Comparison of ENCODE assay signal across 11 mouse cellular contexts in the genomic region with DNA sequence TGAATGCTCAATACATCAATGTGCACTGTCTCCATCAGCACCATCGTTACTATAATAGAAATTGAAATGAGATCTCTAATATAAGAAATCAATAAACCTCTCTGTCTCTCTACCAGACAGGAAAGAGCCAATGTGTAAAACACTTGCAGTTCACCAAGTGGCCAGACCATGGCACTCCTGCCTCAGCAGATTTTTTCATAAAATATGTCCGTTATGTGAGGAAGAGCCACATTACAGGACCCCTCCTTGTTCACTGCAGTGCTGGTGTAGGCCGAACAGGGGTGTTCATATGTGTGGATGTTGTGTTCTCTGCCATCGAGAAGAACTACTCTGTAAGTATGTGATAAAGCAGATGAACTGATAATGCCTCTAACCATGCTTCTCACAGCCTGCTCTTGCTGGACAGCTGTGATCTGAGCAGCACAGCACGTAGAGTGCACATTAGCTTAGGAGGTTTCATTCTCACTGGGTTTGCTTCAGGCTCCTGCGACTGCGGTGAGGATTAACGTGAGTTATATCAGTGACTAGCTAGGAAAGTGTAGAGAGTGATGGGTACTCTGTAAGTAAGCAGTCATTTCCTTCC. TPM values are rescaled to one million over a fixed set of nuclear protein-coding genes. Genes with fewer than 3 reads are reported as not detected.
DNase-seq lines count a peak whose midpoint lies in the region; ATAC-seq and TF ChIP-seq lines count a peak whose summit lies in the region.
"Had no signal": no experiment of that assay in that cellular context is flagged by ENCODE, and none has a peak within 500 bp of the region (broad histone marks: within the 10 kb centered on the region; RNA-seq: fewer than 3 reads in every experiment).

No protein-coding gene starts in this region.

- no peak overlapping the region for H3K4me3 ChIP-seq in forebrain, embryonic 13.5 days
- no peak overlapping the region for H3K4me3 ChIP-seq in forebrain, embryonic 10.5 days
- H3K4me3 ChIP-seq in cortical plate, adult 2 months (ENCODE audit: insufficient read depth, low read length) = no peak overlapping the region
- no peak overlapping the region for H3K4me3 ChIP-seq in midbrain, postnatal 0 days (ENCODE audit: low read depth, low read length)
- H3K4me3 ChIP-seq: erythroblast, embryonic 14.5 days; limb, embryonic 12.5 days had no signal

- no peaks in the 10 kb centered on the region for H3K4me1 ChIP-seq in forebrain, embryonic 13.5 days
- no peaks in the 10 kb centered on the region for H3K4me1 ChIP-seq in forebrain, embryonic 10.5 days
- no peaks in the 10 kb centered on the region for H3K4me1 ChIP-seq in cortical plate, adult 2 months (ENCODE audit: control insufficient read depth, insufficient read depth, low read length)
- no peaks in the 10 kb centered on the region for H3K4me1 ChIP-seq in midbrain, postnatal 0 days (ENCODE audit: insufficient read depth, low read length)
- H3K4me1 ChIP-seq: limb, embryonic 12.5 days had no signal

- ATAC-seq in forebrain, embryonic 13.5 days = 0 out of 2 replicates have a peak, but pooled peaks have one; percentile 50
- ATAC-seq in midbrain, postnatal 0 days (ENCODE audit: low FRiP score) = peak; percentile 60; the same call in 1 of the 2 replicates

- peak; percentile 58 for TF ChIP-seq CTCF in cortical plate, adult 2 months (IDR thresholded peaks at IDR 0.05; ENCODE audit: extremely low read depth, insufficient read depth, low read length)
- TF ChIP-seq CTCF in midbrain, postnatal 0 days (IDR thresholded peaks at IDR 0.05) = peak; percentile 89

- WGBS in forebrain, embryonic 13.5 days = 74% methylated on average over 8 of the region's 8 CpGs
- 77% methylated on average over 8 of the region's 8 CpGs for WGBS in forebrain, embryonic 10.5 days
- WGBS in midbrain, postnatal 0 days = 48% methylated on average over 8 of the region's 8 CpGs

- H3K9ac ChIP-seq in forebrain, embryonic 13.5 days = no peak overlapping the region
- no peak overlapping the region for H3K9ac ChIP-seq in midbrain, postnatal 0 days (replicated peaks; ENCODE audit: low read length, poor library complexity, severe bottlenecking)
- H3K9ac ChIP-seq: limb, embryonic 12.5 days had no signal

- no peak overlapping the region for H3K27ac ChIP-seq in forebrain, embryonic 13.5 days
- no peak overlapping the region for H3K27ac ChIP-seq in forebrain, embryonic 10.5 days
- H3K27ac ChIP-seq in cortical plate, adult 2 months (ENCODE audit: insufficient read depth, low read length) = no peak overlapping the region
- H3K27ac ChIP-seq in midbrain, postnatal 0 days (ENCODE audit: low read depth, low read length) = no peak overlapping the region
- H3K27ac ChIP-seq: limb, embryonic 12.5 days had no signal

- H3K4me2 ChIP-seq in forebrain, embryonic 13.5 days = no peak overlapping the region
- H3K4me2 ChIP-seq in midbrain, postnatal 0 days (ENCODE audit: low read depth, low read length, poor library complexity, severe bottlenecking) = no peak overlapping the region
- H3K4me2 ChIP-seq: limb, embryonic 12.5 days had no signal

- no peak for DNase-seq in forebrain, embryonic 10.5 days (ENCODE audit: extremely low spot score, low spot score)
- DNase-seq in 416B (ENCODE audit: low read depth) = peak; percentile 14
- DNase-seq in layer of hippocampus, adult 9-11 months = peak; percentile 32
- peak; percentile 77 for DNase-seq in midbrain, postnatal 0 days (ENCODE audit: low spot score)
- DNase-seq in urinary bladder, postnatal 4 days (ENCODE audit: low spot score in 2 of 2) = no peak
- DNase-seq in thymus, postnatal 14 days = no peak

- no peaks in the 10 kb centered on the region for H3K27me3 ChIP-seq in forebrain, embryonic 13.5 days
- H3K27me3 ChIP-seq in forebrain, embryonic 10.5 days (ENCODE audit: poor library complexity, severe bottlenecking) = no peaks in the 10 kb centered on the region
- no peaks in the 10 kb centered on the region for H3K27me3 ChIP-seq in midbrain, postnatal 0 days (ENCODE audit: insufficient read depth, low read length)
- H3K27me3 ChIP-seq: limb, embryonic 12.5 days had no signal

- no peak for TF ChIP-seq POLR2A in cortical plate, adult 2 months (IDR thresholded peaks at IDR 0.05; ENCODE audit: extremely low read depth, insufficient read depth, low read length)

- no peaks in the 10 kb centered on the region for H3K9me3 ChIP-seq in forebrain, embryonic 13.5 days (replicated peaks)
- no peaks in the 10 kb centered on the region for H3K9me3 ChIP-seq in forebrain, embryonic 10.5 days
- no peaks in the 10 kb centered on the region for H3K9me3 ChIP-seq in midbrain, postnatal 0 days (ENCODE audit: low read length)
- H3K9me3 ChIP-seq: limb, embryonic 12.5 days had no signal

- no peaks in the 10 kb centered on the region for H3K36me3 ChIP-seq in forebrain, embryonic 13.5 days (ENCODE audit: poor library complexity, severe bottlenecking)
- H3K36me3 ChIP-seq in forebrain, embryonic 10.5 days (replicated peaks) = no peaks in the 10 kb centered on the region
- H3K36me3 ChIP-seq in midbrain, postnatal 0 days (ENCODE audit: insufficient read depth, low read length) = no peaks in the 10 kb centered on the region
- H3K36me3 ChIP-seq: G1E; limb, embryonic 12.5 days had no signal

RNA-seq across cellular contexts. Expression of a gene that starts 43.9 kb away (rescaled TPM):
- 0.15 TPM in 1 of 2 replicates, not detected in the other for polyA plus RNA-seq in forebrain, embryonic 13.5 days (2015; fragmentation: Nextera tagmentation; extraction: Ambion mirVana)
- polyA plus RNA-seq in forebrain, embryonic 10.5 days (2016; fragmentation: Nextera tagmentation; extraction: Ambion mirVana) = 0.12 TPM in 1 of 2 replicates, not detected in the other
- 0.17 and 0.32 TPM in 2 replicates for polyA plus RNA-seq in cortical plate, adult 2 months (2012; rRNA removed)
- total RNA-seq in midbrain, postnatal 0 days (2014; rRNA removed) = 1.1 and 1.2 TPM in 2 replicates
- polyA plus RNA-seq in midbrain, postnatal 0 days (2015; fragmentation: Nextera tagmentation; extraction: Ambion mirVana) = 0.17 and 0.33 TPM in 2 replicates
- total RNA-seq: G1E had no signal
- polyA plus RNA-seq: G1E; limb, embryonic 12.5 days had no signal

Comparison
In these comparisons a context has a peak if more than half of its experiments do, and no peak if none do; other contexts are left out.
1. DNase-seq: peak in 416B (single experiment), layer of hippocampus, adult 9-11 months (single experiment) and midbrain, postnatal 0 days (single experiment); none in forebrain, embryonic 10.5 days (single experiment), urinary bladder, postnatal 4 days (0 of 2) and thymus, postnatal 14 days (single experiment).